Mouse (Mus musculus): Measurements from ENCODE around the gene Ccdc174. TPM values are rescaled to one million over a fixed set of nuclear protein-coding genes. Genes with fewer than 3 reads are reported as not detected.
"Not testable (repeated sequence)": the region's sequence is repeated elsewhere in the genome, so short reads cannot be mapped to it uniquely, and the experiment has no call there.

The Ccdc174 gene
- polyA plus RNA-seq, 1 experiment from 2014 or later = 44.9 TPM

GRCm38 (mm10) chr6:91872781-91873180 lies 5.1 kb upstream of the Ccdc174 start:
- 62% methylated on average over 2 of the region's 2 CpGs for WGBS
- H3K27me3 ChIP-seq = peaks cover 14% of the 10 kb centered on the region
- ATAC-seq (ENCODE audit: insufficient number of reproducible peaks, insufficient read depth, low FRiP score, low TSS enrichment, low read depth) = no peak

GRCm38 (mm10) chr6:91883859-91884258 lies 6.0 kb downstream of the Ccdc174 start:
- Histone ChIP-seq H3K4me3 (no peak overlapping the region), H3K4me2 (no peak overlapping the region), H3K4me1 (peaks cover 2% of the 10 kb centered on the region), H3K27ac (no peak overlapping the region), H3K36me3 (peaks cover 69% of the 10 kb centered on the region), H3K9ac (no peak overlapping the region), H3K27me3 (no peaks in the 10 kb centered on the region), H3K9me3 (no peaks in the 10 kb centered on the region)
- no peak for ATAC-seq (ENCODE audit: insufficient number of reproducible peaks, insufficient read depth, low FRiP score, low TSS enrichment, low read depth)
- WGBS = 88% methylated on average over 2 of the region's 2 CpGs

More at GRCm38 (mm10) chr6:91872781-91873180, 5.1 kb upstream of the Ccdc174 start:
- no peak overlapping the region for H3K27ac ChIP-seq
- H3K4me1 ChIP-seq = no peaks in the 10 kb centered on the region
- H3K9ac ChIP-seq = no peak overlapping the region
- H3K36me3 ChIP-seq = no peaks in the 10 kb centered on the region
- H3K4me2 ChIP-seq = no peak overlapping the region
- H3K4me3 ChIP-seq = no peak overlapping the region
- no peaks in the 10 kb centered on the region for H3K9me3 ChIP-seq

DNA sequence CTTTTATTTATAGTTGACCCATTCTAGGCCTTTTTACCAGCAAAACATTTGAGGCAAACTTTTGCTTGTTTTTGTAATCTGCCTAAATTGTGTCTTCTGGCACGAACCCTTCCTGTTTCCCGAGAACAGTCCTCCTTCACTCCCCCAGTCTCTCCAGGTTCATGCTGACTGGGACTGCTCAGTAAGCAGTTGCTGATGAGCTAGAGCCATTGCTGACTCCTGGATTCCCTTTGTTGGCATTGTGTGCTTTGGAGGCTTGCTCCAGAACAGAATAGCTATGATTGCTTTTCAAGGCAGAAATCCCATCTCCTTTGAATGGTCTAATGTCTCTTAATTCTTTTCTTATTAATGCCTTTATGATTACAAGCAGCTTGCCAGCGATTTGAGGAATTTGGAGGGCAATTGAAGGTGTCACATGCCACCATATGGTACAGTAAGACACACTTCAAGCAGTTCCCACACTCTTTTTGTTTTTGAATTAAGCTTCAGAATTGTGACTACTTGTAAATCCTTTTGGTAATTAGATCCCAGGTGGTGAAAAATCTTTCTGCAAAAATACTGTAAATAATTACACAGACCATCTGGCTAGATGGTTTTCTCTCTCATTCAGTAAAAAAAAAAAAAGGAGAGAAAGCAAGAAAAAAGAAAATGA lies 11.5 kb downstream of the Ccdc174 start:
- H3K36me3 ChIP-seq = peaks cover 83% of the 10 kb centered on the region
- H3K4me1 ChIP-seq = no peaks in the 10 kb centered on the region
- no peak overlapping the region for H3K4me3 ChIP-seq
- H3K27me3 ChIP-seq = no peaks in the 10 kb centered on the region
- 81% methylated on average over 3 of the region's 3 CpGs for WGBS
- no peak overlapping the region for H3K27ac ChIP-seq
- H3K9ac ChIP-seq = 0 out of 2 replicates have a peak overlapping the region, but pooled peaks have one; percentile 7
- no peaks in the 10 kb centered on the region for H3K9me3 ChIP-seq
- no peak for ATAC-seq (ENCODE audit: insufficient number of reproducible peaks, insufficient read depth, low FRiP score, low TSS enrichment, low read depth)
- H3K4me2 ChIP-seq = no peak overlapping the region

DNA sequence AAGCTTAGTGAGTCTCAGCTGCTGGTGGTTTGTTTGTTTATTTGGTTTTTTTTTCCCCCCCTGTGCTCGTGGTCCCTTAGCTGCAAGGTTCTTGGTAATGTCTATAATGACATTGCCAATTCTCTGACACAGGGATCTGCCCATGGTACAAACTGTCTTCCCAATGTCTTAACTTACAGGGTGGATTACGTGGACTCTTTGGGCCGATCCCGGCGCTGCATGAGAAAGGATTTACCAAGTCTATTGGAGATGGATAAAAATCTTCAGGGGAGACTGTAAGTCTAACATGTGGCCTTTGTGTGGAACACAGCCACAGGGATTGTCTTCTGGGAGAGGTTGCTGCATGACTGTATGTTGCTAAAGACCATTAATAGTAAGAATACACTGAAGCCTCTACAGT lies 12.8 kb downstream of the Ccdc174 start:
- no peaks in the 10 kb centered on the region for H3K27me3 ChIP-seq
- no peak for ATAC-seq (ENCODE audit: insufficient number of reproducible peaks, insufficient read depth, low FRiP score, low TSS enrichment, low read depth)
- no peaks in the 10 kb centered on the region for H3K9me3 ChIP-seq
- no peak overlapping the region for H3K4me3 ChIP-seq
- no peak overlapping the region for H3K9ac ChIP-seq
- H3K27ac ChIP-seq = no peak overlapping the region
- H3K4me2 ChIP-seq = no peak overlapping the region
- H3K4me1 ChIP-seq = no peaks in the 10 kb centered on the region
- 87% methylated on average over 5 of the region's 5 CpGs for WGBS
- peaks cover 85% of the 10 kb centered on the region for H3K36me3 ChIP-seq

DNA sequence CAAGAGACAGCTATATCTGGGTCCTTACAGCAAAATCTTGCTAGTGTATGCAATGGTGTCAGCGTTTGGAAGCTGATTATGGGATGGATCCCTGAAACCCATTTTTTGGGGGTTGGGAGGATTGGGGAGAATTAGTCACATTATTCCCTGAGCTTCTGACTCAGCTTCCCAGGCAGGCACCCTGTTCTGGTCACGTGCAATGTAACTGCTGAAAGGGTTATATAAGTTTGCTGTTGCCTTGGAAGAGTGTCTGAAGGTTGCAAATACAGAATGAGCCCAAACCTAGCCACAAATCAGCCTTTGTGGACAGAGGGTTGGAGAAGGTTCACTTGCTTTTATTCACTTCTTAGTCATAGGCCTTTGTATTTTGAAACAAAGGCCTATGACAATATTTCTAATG lies 13.9 kb downstream of the Ccdc174 start:
- WGBS = 91% methylated on average over 2 of the region's 2 CpGs
- Histone ChIP-seq H3K9me3 (no peaks in the 10 kb centered on the region), H3K27me3 (no peaks in the 10 kb centered on the region), H3K4me1 (no peaks in the 10 kb centered on the region), H3K9ac (no peak overlapping the region), H3K4me2 (no peak overlapping the region), H3K27ac (no peak overlapping the region), H3K36me3 (peaks cover 85% of the 10 kb centered on the region), H3K4me3 (no peak overlapping the region)
- no peak for ATAC-seq (ENCODE audit: insufficient number of reproducible peaks, insufficient read depth, low FRiP score, low TSS enrichment, low read depth)

GRCm38 (mm10) chr6:91896783-91897182 lies 18.9 kb downstream of the Ccdc174 start:
- no peak overlapping the region for H3K9ac ChIP-seq
- H3K4me2 ChIP-seq = no peak overlapping the region
- 95% methylated on average over 3 of the region's 3 CpGs for WGBS
- no peaks in the 10 kb centered on the region for H3K27me3 ChIP-seq
- H3K4me1 ChIP-seq = no peaks in the 10 kb centered on the region
- peaks cover 83% of the 10 kb centered on the region for H3K36me3 ChIP-seq
- ATAC-seq (ENCODE audit: insufficient number of reproducible peaks, insufficient read depth, low FRiP score, low TSS enrichment, low read depth) = no peak
- H3K4me3 ChIP-seq = no peak overlapping the region
- H3K9me3 ChIP-seq = no peaks in the 10 kb centered on the region
- no peak overlapping the region for H3K27ac ChIP-seq

GRCm38 (mm10) chr6:91901505-91901904 lies 23.7 kb downstream of the Ccdc174 start:
- no peaks in the 10 kb centered on the region for H3K4me1 ChIP-seq
- H3K27ac ChIP-seq = no peak overlapping the region
- H3K4me3 ChIP-seq = no peak overlapping the region
- 31% methylated on average over 5 of the region's 5 CpGs for WGBS
- peaks cover 50% of the 10 kb centered on the region for H3K36me3 ChIP-seq
- ATAC-seq (ENCODE audit: insufficient number of reproducible peaks, insufficient read depth, low FRiP score, low TSS enrichment, low read depth) = no peak
- no peaks in the 10 kb centered on the region for H3K27me3 ChIP-seq
- H3K9ac ChIP-seq = no peak overlapping the region
- H3K9me3 ChIP-seq = no peaks in the 10 kb centered on the region
- H3K4me2 ChIP-seq = no peak overlapping the region

- not testable (repeated sequence) for ATAC-seq (ENCODE audit: insufficient number of reproducible peaks, insufficient read depth, low FRiP score, low TSS enrichment, low read depth); H3K9me3 ChIP-seq; H3K4me3 ChIP-seq; H3K4me2 ChIP-seq; H3K4me1 ChIP-seq; H3K27ac ChIP-seq; H3K9ac ChIP-seq; H3K27me3 ChIP-seq
- H3K36me3 ChIP-seq = peaks cover 40% of the 10 kb centered on the region
- 98% methylated on average over 2 of the region's 2 CpGs for WGBS
Measured at GRCm38 (mm10) chr6:91902509-91902908, 24.7 kb downstream of the Ccdc174 start, which contains the start of gene 4930590J08Rik. Gene 4930590J08Rik, plus strand, starts transcription at chr6:91902809.

DNA sequence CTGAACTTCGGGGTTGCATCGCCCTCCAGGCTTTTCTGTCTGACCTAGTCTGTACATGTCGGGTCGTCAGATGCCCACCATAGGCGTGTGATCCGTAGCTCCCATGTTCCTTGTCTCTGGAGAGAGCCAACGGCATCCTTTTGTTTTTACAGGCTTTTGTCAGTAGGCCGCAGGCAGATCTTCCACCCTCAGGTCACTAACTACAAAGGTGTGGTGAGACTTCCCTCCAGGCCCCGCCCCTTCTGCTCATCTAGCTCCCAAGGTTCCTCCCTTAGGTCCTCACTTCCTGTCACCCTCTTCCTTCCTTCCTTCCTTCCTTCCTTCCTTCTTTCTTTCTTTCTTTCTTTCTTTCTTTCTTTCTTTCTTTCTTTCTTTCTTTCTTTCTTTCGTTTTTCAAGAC lies 36.2 kb downstream of the Ccdc174 start:
- WGBS = 86% methylated on average over 10 of the region's 10 CpGs
- Histone ChIP-seq H3K4me3 (no peak overlapping the region), H3K27me3 (no peaks in the 10 kb centered on the region), H3K36me3 (no peaks in the 10 kb centered on the region), H3K4me1 (no peaks in the 10 kb centered on the region), H3K4me2 (no peak overlapping the region), H3K9me3 (no peaks in the 10 kb centered on the region), H3K27ac (no peak overlapping the region), H3K9ac (no peak overlapping the region)
- ATAC-seq (ENCODE audit: insufficient number of reproducible peaks, insufficient read depth, low FRiP score, low TSS enrichment, low read depth) = no peak

DNA sequence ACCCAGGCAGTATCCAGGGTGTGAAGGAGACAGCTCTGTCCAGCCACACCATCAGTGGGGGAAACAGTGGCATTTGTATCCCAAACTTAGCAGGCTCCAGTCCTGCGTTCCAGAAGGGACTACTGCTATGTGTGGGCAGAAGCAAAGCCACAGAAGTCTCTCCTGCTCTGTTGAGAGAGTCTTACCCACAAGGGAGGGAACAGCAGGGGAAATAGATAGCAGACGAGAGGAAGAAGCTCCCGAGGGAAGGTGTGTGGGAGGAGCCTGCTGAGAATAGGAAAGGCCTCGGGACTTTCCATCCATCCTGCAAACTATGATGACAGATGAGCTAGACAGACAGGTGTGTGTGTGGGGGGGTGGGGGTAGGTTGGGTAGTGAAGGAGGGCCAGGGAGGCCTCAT lies 39.4 kb downstream of the Ccdc174 start:
- H3K27ac ChIP-seq = no peak overlapping the region
- 52% methylated on average over 4 of the region's 4 CpGs for WGBS
- no peak for ATAC-seq (ENCODE audit: insufficient number of reproducible peaks, insufficient read depth, low FRiP score, low TSS enrichment, low read depth)

GRCm38 (mm10) chr6:91917716-91918115 lies 39.9 kb downstream of the Ccdc174 start:
- H3K27ac ChIP-seq = no peak overlapping the region
- H3K4me1 ChIP-seq = no peaks in the 10 kb centered on the region
- H3K36me3 ChIP-seq = no peaks in the 10 kb centered on the region
- no peaks in the 10 kb centered on the region for H3K9me3 ChIP-seq
- no peak overlapping the region for H3K4me2 ChIP-seq
- WGBS = 75% methylated on average over 11 of the region's 11 CpGs
- H3K4me3 ChIP-seq = no peak overlapping the region
- no peak for ATAC-seq (ENCODE audit: insufficient number of reproducible peaks, insufficient read depth, low FRiP score, low TSS enrichment, low read depth)
- no peaks in the 10 kb centered on the region for H3K27me3 ChIP-seq
- H3K9ac ChIP-seq = no peak overlapping the region

More for the DNA sequence above, 39.4 kb downstream of the Ccdc174 start:
- H3K9me3 ChIP-seq = no peaks in the 10 kb centered on the region
- no peak overlapping the region for H3K4me3 ChIP-seq
- no peaks in the 10 kb centered on the region for H3K4me1 ChIP-seq
- H3K9ac ChIP-seq = no peak overlapping the region
- H3K36me3 ChIP-seq = no peaks in the 10 kb centered on the region
- no peak overlapping the region for H3K4me2 ChIP-seq
- H3K27me3 ChIP-seq = no peaks in the 10 kb centered on the region

DNA sequence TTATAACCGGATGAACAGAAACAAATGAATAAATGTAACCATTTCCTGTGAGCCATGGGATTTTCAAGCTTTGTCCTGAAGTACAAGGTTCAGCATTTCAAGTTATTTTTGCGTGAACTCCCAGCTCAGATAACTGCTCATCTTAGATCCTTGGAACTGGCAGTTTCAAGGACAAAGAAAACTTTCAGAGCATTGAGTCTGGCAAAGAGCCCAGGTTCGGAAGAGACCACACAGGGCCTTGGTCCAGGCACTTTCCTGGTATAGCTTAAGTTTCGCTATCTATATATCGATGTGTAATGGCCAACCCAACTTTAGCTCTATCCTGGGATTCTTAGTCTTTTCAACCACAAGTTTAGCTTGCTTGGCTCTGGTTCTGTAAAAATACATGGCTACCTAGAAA lies 53.4 kb downstream of the Ccdc174 start:
- no peaks in the 10 kb centered on the region for H3K9me3 ChIP-seq
- ATAC-seq (ENCODE audit: insufficient number of reproducible peaks, insufficient read depth, low FRiP score, low TSS enrichment, low read depth) = no peak
- 68% methylated on average over 5 of the region's 5 CpGs for WGBS

More for the DNA sequence above, 53.4 kb downstream of the Ccdc174 start:
- Histone ChIP-seq H3K27me3 (no peaks in the 10 kb centered on the region), H3K27ac (no peak overlapping the region), H3K4me3 (no peak overlapping the region), H3K4me1 (no peaks in the 10 kb centered on the region), H3K36me3 (no peaks in the 10 kb centered on the region), H3K4me2 (no peak overlapping the region), H3K9ac (no peak overlapping the region)

Measured in embryonic facial prominence, embryonic 13.5 days (tissue).